Mouse (Mus musculus): Measurements from ENCODE around the gene Slc38a6.

DNA sequence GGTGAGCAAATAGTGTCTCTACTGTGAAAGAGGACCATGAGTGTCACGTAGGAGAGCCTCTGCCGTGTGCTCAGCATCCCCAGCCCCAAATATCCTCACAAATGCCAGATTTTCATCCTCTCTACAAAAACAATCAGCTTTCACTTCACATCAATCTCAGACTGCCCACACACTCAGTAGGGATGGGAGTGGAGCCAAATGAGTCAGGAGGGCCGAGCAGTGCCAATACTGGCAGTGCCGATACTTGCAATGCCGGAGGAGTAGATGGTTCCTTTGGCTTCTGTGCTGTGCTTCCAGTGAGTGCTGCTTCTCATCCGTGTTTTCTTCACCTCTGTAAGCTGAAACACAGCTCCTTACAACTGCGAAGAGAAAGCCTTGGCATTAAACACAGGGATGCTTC, 84.6 kb downstream of the Slc38a6 start:
- TF ChIP-seq CTCF (conservative IDR thresholded peaks at IDR 0.05; ENCODE audit: insufficient read depth, insufficient read length, low read depth, low read length) = no peak
- no peak for TF ChIP-seq POLR2A (IDR thresholded peaks at IDR 0.05; ENCODE audit: low read depth, low read length)

All from kidney, adult 2 months (tissue).